Mouse (Mus musculus): Measurements from ENCODE around the gene Gm8126. TPM values are rescaled to one million over a fixed set of nuclear protein-coding genes. Genes with fewer than 3 reads are reported as not detected.
"Not testable (repeated sequence)": the region's sequence is repeated elsewhere in the genome, so short reads cannot be mapped to it uniquely, and the experiment has no call there.

Gene Gm8126
- not detected in 2 replicates for polyA plus RNA-seq (2016; fragmentation: Nextera tagmentation; extraction: Ambion mirVana)

DNA sequence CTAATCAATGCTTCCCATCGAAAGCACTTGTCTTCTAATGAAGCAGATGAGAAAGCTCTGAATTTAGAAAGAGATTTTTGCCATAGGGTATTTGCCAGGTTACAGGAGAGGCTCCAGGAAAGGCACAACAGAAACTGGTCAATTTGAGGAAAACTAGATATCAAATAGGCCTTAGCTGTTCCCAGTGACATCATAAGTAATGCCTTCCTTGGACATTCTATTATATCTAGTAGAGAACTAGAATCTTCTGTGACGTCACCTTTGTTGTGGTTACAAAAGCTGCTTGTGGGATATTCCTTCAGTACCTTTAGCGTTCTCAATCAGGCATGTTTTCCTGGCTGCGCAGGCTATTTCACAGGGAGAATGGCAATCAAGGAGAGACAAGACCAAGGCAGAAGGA, at the start of gene Gm8126:
Gene Gm8126 (plus strand): TSS at position 301 of the 400 bp plus-strand sequence.
- not testable (repeated sequence) for H3K27ac ChIP-seq; ATAC-seq (ENCODE audit: low FRiP score); H3K9ac ChIP-seq; H3K9me3 ChIP-seq (replicated peaks); H3K4me3 ChIP-seq; H3K4me2 ChIP-seq (replicated peaks); H3K36me3 ChIP-seq; H3K27me3 ChIP-seq; H3K4me1 ChIP-seq
- 87% methylated on average over 3 of the region's 4 CpGs for WGBS

DNA sequence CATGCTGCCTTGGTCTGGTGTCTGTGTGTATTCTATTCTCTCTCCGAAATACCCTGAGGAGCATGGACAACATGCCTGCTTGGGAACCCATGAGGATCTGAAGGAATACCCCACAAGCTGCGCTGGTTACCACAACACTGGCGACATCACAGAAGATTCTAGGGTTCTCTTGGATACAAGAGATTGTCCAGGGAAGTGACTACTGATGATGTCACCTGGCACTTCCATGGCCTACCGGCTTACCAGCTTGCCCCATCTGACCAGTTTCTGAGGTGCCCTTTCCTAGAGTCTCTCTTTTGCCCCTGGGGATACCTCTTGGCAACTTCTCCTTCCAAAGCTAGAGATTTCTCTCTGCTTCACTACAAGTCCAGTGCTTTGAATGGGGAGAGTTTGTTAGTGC, 23.2 kb upstream of the Gm8126 start, which contains the start of gene Gm8122:
Gene Gm8122 (minus strand): TSS at position 101 of the 400 bp plus-strand sequence.
- H3K4me3 ChIP-seq; ATAC-seq (ENCODE audit: low FRiP score); H3K9me3 ChIP-seq (replicated peaks); H3K36me3 ChIP-seq; H3K27ac ChIP-seq; H3K9ac ChIP-seq; H3K4me1 ChIP-seq; H3K4me2 ChIP-seq (replicated peaks); H3K27me3 ChIP-seq: not testable (repeated sequence)
- 99% methylated on average over 4 of the region's 4 CpGs for WGBS

DNA sequence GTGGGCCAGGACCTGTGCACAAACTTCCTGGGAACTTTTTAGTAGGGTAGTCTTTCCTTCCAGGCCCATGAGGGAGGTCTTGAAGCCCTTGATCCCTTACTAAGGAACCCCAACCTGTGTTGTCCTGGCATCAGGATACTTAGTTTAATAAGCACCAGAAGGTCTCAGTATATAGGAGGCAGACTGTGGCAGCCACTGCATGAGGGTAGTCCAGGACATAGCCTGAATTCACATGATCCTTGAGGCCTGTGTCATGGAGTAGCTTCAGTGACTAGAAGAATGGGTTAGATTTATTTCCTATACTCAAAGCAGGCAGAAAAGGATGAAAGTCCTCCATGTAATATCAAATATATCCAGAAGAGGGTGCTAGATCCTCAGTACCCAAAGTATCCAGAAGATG, 20.7 kb upstream of the Gm8126 start:
- H3K27ac ChIP-seq; ATAC-seq (ENCODE audit: low FRiP score); H3K9me3 ChIP-seq (replicated peaks); H3K36me3 ChIP-seq; H3K27me3 ChIP-seq; H3K4me2 ChIP-seq (replicated peaks); H3K9ac ChIP-seq; H3K4me3 ChIP-seq; H3K4me1 ChIP-seq: not testable (repeated sequence)

DNA sequence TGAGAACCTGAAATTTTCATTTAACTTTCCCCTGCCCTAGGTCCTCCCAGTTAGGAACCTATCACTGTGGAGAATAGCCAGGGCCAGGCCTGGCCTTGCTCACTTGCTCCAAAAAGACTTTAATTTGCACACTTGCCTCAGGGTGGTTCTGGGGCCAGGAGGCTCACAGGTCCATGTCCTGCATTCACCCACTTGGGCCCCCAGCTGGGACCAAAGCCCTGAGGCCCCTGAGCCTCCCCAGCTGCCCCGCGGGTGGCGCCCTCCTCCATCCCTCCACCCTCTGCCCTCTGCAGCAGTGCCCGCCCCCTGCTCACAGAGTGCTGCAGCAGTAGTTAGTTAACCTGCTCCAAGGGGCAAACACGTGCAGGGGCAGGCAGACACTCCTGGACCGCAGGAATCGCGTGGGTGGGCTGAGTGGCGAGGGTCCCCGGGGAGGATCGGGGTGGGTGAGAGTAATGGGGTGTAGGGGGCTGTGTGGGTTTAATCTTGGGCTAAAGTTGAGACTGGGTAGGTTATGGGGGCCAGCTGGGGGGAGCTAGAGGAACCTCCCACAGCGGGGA, 8.8 kb upstream of the Gm8126 start:
- not testable (repeated sequence) for H3K4me2 ChIP-seq (replicated peaks); H3K36me3 ChIP-seq; ATAC-seq (ENCODE audit: low FRiP score); H3K27me3 ChIP-seq; H3K9ac ChIP-seq; H3K9me3 ChIP-seq (replicated peaks); H3K4me1 ChIP-seq; H3K4me3 ChIP-seq; H3K27ac ChIP-seq
- 12% methylated on average over 10 of the region's 12 CpGs for WGBS

DNA sequence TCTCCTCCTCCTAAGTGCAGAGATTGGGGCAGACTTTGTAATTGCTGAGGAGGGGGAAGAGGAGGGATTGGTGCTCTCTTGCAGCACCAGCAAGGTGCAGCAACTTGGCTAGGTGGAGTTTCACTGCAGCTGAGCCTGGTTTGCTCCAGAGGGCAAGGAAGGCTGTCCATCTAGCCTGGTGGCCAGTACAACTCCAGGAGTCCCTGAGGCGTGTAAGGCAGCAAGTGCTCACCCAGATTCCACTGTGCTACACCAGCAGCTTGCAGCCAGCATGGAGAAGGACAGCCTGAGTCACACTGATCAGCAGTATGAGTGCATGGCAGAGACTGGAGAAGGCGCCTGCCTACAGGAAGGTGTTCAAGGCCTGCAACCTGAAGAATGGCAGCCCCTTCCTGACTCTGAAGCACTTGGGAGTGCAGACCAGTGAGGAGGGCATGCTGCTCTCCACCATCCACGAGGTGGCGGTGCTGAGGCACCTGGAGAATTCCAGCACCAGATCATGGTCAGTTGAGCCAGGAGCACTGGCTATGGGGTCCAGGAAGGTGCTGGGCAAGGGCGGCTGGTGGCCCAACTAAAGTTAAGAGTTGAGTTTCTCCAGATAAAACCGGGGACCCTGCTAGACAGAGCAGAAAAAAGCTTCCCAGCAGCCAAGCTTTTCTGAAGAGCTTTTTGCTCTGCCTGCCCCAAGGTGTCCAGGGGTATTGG, 7.7 kb upstream of the Gm8126 start:
- 42% methylated on average over 5 of the region's 6 CpGs for WGBS
- not testable (repeated sequence) for ATAC-seq (ENCODE audit: low FRiP score); H3K36me3 ChIP-seq

DNA sequence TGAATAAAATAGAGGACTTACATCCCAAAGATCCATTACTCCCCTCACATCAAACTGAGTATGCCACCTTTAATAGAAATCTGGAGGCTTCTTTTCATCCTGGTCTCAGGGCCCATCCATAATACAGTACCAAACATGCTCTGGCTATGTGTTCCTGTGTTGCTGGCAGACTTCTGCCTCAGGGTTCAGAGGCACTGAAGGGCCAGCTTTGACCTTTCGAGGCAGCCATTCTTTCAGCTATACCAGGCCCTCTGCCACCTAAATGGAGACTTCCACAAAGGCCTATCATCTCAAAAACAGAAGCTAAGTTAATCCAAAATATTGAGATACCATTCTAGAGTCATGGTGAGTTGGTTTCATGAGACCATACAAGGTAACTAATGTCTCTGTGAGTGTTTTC, 1.9 kb upstream of the Gm8126 start:
- H3K4me3 ChIP-seq; H3K9me3 ChIP-seq (replicated peaks); H3K4me2 ChIP-seq (replicated peaks); H3K27ac ChIP-seq; H3K27me3 ChIP-seq; ATAC-seq (ENCODE audit: low FRiP score); H3K36me3 ChIP-seq; H3K4me1 ChIP-seq; H3K9ac ChIP-seq: not testable (repeated sequence)
- WGBS, result 77% methylated on average over 1 of the region's 1 CpGs

More for the DNA sequence above, 7.7 kb upstream of the Gm8126 start:
- H3K9ac ChIP-seq; H3K27ac ChIP-seq; H3K4me3 ChIP-seq; H3K4me1 ChIP-seq; H3K4me2 ChIP-seq (replicated peaks); H3K9me3 ChIP-seq (replicated peaks); H3K27me3 ChIP-seq: not testable (repeated sequence)

DNA sequence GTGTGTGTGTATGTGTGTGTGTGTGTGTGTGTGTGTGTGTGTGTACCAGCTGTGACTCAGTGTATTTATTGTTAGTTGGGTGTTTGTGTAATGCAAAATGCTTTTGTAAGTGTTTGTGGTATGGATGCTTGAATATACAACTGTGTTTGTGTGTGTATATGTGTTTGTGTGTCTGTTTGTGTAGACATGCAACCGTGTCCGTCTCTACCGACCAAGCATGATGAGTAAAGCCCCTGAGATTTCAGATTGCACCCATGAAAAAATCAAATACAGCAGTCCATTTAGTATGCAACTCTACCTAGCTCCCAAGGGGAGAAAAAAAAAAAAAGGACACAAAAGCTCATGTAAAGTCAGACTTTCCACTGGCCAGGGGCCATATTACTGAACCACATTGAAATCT, 5.0 kb downstream of the Gm8126 start:
- H3K36me3 ChIP-seq; H3K4me3 ChIP-seq; ATAC-seq (ENCODE audit: low FRiP score); H3K9me3 ChIP-seq (replicated peaks); H3K9ac ChIP-seq; H3K27ac ChIP-seq; H3K4me2 ChIP-seq (replicated peaks); H3K4me1 ChIP-seq; H3K27me3 ChIP-seq: not testable (repeated sequence)
- 95% methylated on average over 3 of the region's 3 CpGs for WGBS

DNA sequence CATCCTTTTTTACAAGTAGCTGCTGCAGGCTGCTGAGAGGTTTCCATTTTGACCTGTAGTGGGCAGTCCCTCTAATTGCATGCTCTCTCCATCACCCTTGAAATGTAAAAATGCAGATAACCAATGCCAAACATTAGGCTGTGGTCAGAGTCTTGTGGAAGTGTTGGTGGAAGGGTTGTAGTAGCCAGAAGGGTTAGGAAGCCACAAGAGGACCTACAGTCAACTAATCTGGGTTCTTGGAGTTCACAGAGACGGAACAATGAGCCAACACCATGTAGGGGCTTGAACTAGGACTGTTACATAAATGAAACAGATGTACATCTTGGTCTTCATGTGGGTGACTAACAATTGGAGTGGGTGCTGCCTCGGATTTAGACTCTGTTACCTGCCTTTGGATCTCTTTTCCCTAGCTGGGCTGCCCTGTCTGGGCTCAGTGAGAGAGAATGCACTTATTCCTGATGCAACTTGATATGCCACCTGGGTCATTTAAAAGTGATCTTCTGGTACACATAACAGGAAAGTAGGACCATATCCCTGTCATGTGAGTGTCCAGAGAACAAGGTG, 10.2 kb downstream of the Gm8126 start:
- not testable (repeated sequence) for H3K4me1 ChIP-seq; H3K9me3 ChIP-seq (replicated peaks); H3K36me3 ChIP-seq; ATAC-seq (ENCODE audit: low FRiP score); H3K27me3 ChIP-seq; H3K9ac ChIP-seq; H3K27ac ChIP-seq; H3K4me2 ChIP-seq (replicated peaks); H3K4me3 ChIP-seq
- WGBS, result 59% methylated on average over 2 of the region's 2 CpGs

DNA sequence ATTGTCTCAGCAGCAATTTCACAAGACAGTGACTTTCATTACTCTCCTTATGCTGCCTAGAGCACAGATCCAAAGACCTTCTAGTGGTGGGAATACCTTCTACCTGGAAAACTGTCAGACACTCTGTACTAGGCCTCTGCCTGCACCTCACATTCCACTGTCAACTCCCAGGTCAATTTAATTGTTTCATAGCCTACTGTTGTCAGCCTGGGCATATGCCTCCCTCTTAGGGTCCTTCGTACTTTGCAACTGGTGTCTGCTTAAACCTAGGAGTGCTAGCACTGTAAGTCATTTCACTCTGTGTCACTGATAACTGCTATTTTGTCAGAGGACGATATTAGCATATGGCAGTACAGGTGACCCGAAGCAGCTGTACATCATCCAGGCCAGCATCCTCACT, 10.8 kb downstream of the Gm8126 start:
- not testable (repeated sequence) for ATAC-seq (ENCODE audit: low FRiP score); H3K27ac ChIP-seq; H3K9ac ChIP-seq; H3K4me3 ChIP-seq; H3K4me1 ChIP-seq; H3K4me2 ChIP-seq (replicated peaks); H3K27me3 ChIP-seq; H3K36me3 ChIP-seq; H3K9me3 ChIP-seq (replicated peaks)
- WGBS, result 91% methylated on average over 3 of the region's 3 CpGs

DNA sequence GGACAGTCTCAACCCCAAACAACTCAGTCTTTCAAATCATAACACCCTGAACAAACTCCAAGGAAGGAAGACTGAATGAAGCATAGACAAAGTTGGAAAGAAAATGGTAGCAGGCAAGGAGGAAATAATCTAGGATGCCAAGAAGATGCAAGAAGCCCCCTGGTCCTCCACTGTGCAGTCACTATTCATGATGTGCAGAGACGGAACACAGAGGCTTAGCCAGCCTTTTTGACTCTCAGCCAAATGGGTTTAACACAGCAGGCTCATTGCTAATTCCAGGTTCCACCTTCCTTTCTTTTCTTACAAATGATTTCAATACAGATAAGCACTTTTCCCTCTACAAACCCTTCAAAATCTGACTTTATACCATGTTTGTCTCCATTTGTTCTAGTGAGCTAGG, 14.7 kb downstream of the Gm8126 start:
- not testable (repeated sequence) for H3K9me3 ChIP-seq (replicated peaks); H3K27me3 ChIP-seq; H3K27ac ChIP-seq; H3K4me1 ChIP-seq; H3K9ac ChIP-seq; H3K4me3 ChIP-seq; ATAC-seq (ENCODE audit: low FRiP score); H3K36me3 ChIP-seq; H3K4me2 ChIP-seq (replicated peaks)
- 89% methylated on average over 1 of the region's 1 CpGs for WGBS

DNA sequence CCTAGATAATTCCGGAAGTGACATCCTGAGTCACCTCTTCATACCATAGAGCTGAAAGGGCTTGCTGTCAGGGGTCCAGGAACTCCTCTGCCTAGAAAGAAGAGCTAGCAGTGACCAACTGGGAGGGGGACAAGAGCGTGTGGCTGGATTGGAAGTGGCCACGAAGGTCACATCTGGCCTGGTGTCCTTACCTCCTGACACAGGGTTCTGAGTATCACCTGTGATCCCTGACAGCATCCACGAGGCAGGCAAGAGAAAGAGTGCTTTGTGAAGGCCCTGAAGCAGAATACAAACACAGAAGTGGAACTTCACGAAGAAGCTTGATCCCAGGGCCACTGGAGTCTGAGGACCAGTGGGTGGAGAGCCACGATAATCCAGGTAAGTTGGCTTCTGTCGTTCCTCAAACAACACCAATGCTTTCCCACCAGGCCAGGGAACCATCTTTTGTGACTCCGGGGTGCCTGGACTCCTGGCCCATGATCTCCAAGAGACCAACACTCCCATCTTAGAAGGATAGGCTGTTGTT, 16.6 kb downstream of the Gm8126 start, which contains the start of gene Gm9732:
Gene Gm9732 (plus strand): TSS at position 51 of the 526 bp plus-strand sequence.
- H3K27ac ChIP-seq; ATAC-seq (ENCODE audit: low FRiP score); H3K27me3 ChIP-seq; H3K9me3 ChIP-seq (replicated peaks); H3K4me1 ChIP-seq; H3K4me2 ChIP-seq (replicated peaks); H3K4me3 ChIP-seq; H3K9ac ChIP-seq; H3K36me3 ChIP-seq: not testable (repeated sequence)
- 82% methylated on average over 8 of the region's 8 CpGs for WGBS

DNA sequence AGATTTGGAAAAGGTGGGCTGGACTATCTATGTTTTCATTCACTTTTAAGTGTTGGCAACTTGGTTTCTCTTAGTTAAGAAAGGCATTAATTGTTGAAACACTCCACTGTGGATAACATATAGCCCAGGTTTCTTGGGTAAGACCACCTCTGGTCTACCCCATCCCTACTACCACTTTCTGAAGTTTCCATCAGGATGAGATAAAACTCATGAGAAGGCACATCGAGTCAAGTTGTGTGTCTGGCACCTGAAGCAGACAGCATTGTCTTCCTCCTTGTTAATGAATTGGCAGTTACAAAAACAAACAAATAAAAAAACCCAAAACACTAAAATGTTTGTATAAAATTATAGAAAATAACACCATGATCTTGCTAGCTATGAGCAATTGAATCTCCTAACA, 17.3 kb downstream of the Gm8126 start:
- H3K4me1 ChIP-seq; H3K27me3 ChIP-seq; ATAC-seq (ENCODE audit: low FRiP score); H3K36me3 ChIP-seq; H3K27ac ChIP-seq; H3K9ac ChIP-seq; H3K4me2 ChIP-seq (replicated peaks); H3K4me3 ChIP-seq; H3K9me3 ChIP-seq (replicated peaks): not testable (repeated sequence)
- WGBS, result 88% methylated on average over 1 of the region's 1 CpGs

DNA sequence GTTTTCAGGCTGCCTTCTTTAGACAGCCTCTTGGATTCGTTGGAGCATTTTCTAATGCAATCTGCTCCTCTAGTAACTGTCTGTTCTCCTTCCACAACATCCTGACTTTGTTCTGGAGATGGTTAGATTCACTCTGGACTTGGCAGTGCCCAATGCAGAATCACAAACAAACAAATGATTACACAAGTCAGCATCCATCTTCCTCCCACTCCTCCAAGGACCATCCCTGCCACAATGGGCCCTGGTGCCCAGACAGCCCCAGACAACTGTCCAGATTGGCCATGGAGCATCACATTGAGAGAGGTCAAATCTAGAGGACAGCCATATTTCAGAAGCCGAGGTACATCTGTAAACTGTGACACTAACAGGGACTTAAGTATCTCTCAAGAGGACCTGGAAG, 19.0 kb downstream of the Gm8126 start:
- H3K4me2 ChIP-seq (replicated peaks); H3K36me3 ChIP-seq; H3K27me3 ChIP-seq; H3K4me1 ChIP-seq; H3K9me3 ChIP-seq (replicated peaks); ATAC-seq (ENCODE audit: low FRiP score); H3K27ac ChIP-seq; H3K4me3 ChIP-seq; H3K9ac ChIP-seq: not testable (repeated sequence)
- WGBS, result 79% methylated on average over 2 of the region's 2 CpGs
